ENCODE assay signal across 19 mouse cellular contexts in the genomic region with DNA sequence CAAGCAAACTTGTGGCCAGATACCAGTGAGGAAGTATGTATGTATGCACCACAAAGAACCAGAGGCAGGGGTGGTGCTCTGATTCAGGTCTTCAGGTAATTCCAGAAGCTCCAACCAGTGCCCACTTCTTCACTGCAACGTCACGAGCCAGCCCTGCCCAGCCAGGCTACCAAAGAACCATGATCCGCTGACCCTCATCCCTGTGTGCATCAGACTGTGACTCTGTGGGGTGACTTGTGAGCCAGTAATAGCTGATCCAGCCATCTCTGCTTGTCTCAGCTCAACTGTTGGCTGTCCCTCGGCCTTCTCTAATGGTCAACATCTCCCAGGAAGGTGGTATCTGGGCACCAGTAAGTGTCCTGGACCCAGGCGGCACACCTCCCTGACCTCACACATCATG.
DNase-seq lines count a peak whose midpoint lies in the region; ATAC-seq and TF ChIP-seq lines count a peak whose summit lies in the region.
"Had no signal": no experiment of that assay in that cellular context is flagged by ENCODE, and none has a peak within 500 bp of the region (broad histone marks: within the 10 kb centered on the region; RNA-seq: fewer than 3 reads in every experiment).

No protein-coding gene starts in this region.

- no peaks in the 10 kb centered on the region for H3K27me3 ChIP-seq in heart, embryonic 12.5 days (replicated peaks)
- no peaks in the 10 kb centered on the region for H3K27me3 ChIP-seq in kidney, embryonic 15.5 days
- H3K27me3 ChIP-seq: embryonic facial prominence, embryonic 13.5 days; heart, embryonic 15.5 days had no signal

- no peaks in the 10 kb centered on the region for H3K9me3 ChIP-seq in heart, embryonic 12.5 days (replicated peaks)
- no peaks in the 10 kb centered on the region for H3K9me3 ChIP-seq in kidney, embryonic 15.5 days (replicated peaks)
- H3K9me3 ChIP-seq: embryonic facial prominence, embryonic 13.5 days; forebrain, embryonic 12.5 days; heart, embryonic 15.5 days; hindbrain, embryonic 10.5 days had no signal

- no peak overlapping the region for H3K9ac ChIP-seq in heart, embryonic 12.5 days
- no peak overlapping the region for H3K9ac ChIP-seq in kidney, embryonic 15.5 days
- H3K9ac ChIP-seq: embryonic facial prominence, embryonic 13.5 days; forebrain, embryonic 12.5 days; heart, embryonic 15.5 days; hindbrain, embryonic 14.5 days had no signal

- no peak overlapping the region for H3K4me2 ChIP-seq in heart, embryonic 12.5 days
- no peak overlapping the region for H3K4me2 ChIP-seq in kidney, embryonic 15.5 days
- H3K4me2 ChIP-seq: embryonic facial prominence, embryonic 13.5 days; forebrain, embryonic 12.5 days; heart, embryonic 15.5 days; hindbrain, embryonic 14.5 days had no signal

- TF ChIP-seq CTCF in left cerebral cortex, adult 2 months (IDR thresholded peaks at IDR 0.05): no peak

- WGBS in heart, embryonic 12.5 days: 91% methylated on average over 5 of the region's 5 CpGs
- 78% methylated on average over 5 of the region's 5 CpGs for WGBS in kidney, embryonic 15.5 days

- H3K27ac ChIP-seq in heart, embryonic 12.5 days (ENCODE audit: poor library complexity, severe bottlenecking): peak overlapping the region; percentile 76; the same call in 1 of the 2 replicates
- H3K27ac ChIP-seq in kidney, embryonic 15.5 days: no peak overlapping the region
- peak overlapping the region; percentile 53; the same call in 1 of the 2 replicates for H3K27ac ChIP-seq in left cerebral cortex, adult 2 months
- H3K27ac ChIP-seq: embryonic facial prominence, embryonic 13.5 days; forebrain, embryonic 12.5 days; hindbrain, embryonic 14.5 days had no signal

- peaks cover 59% of the 10 kb centered on the region for H3K4me1 ChIP-seq in heart, embryonic 12.5 days (replicated peaks)
- H3K4me1 ChIP-seq in kidney, embryonic 15.5 days: peaks cover 40% of the 10 kb centered on the region

- ATAC-seq in heart, embryonic 12.5 days (ENCODE audit: insufficient number of reproducible peaks, low FRiP score): no peak
- ATAC-seq in kidney, embryonic 15.5 days (replicated peaks; ENCODE audit: low FRiP score): no peak
- ATAC-seq: forebrain, embryonic 16.5 days had no signal

- intact Hi-C loops in heart, postnatal 36 days (cut with DNase I): no loop called here
- intact Hi-C loops in left cerebral cortex, adult 2 months (cut with DNase I): loop anchor here (5.0 kb wide), 2 partner anchors 151 to 159 kb away; a partner anchor contains a TSS

- no peaks in the 10 kb centered on the region for H3K36me3 ChIP-seq in heart, embryonic 12.5 days
- H3K36me3 ChIP-seq in kidney, embryonic 15.5 days: no peaks in the 10 kb centered on the region
- H3K36me3 ChIP-seq: embryonic facial prominence, embryonic 13.5 days; forebrain, embryonic 12.5 days; heart, embryonic 15.5 days; hindbrain, embryonic 10.5 days had no signal

- DNase-seq in heart, postnatal 36 days: no peak
- DNase-seq in kidney, adult 8-10 months: peak; percentile 31 to 40
- no peak for DNase-seq in left cerebral cortex, adult 2 months (ENCODE audit: extremely low spot score in 1 of 2, low spot score in 2 of 2)
- no peak for DNase-seq in left cerebral cortex, adult 9 months (ENCODE audit: low spot score in 2 of 2)
- DNase-seq: adrenal gland, adult 2 months; adrenal gland, postnatal 25 days; cerebellum, adult 18-20 months; cerebellum, adult 9-11 months; cerebellum, postnatal 36 days; gastrocnemius, postnatal 14 days; heart, postnatal 14 days had no signal

- H3K4me3 ChIP-seq in heart, embryonic 12.5 days: no peak overlapping the region
- no peak overlapping the region for H3K4me3 ChIP-seq in kidney, embryonic 15.5 days (replicated peaks)
- no peak overlapping the region for H3K4me3 ChIP-seq in left cerebral cortex, adult 2 months
- H3K4me3 ChIP-seq: embryonic facial prominence, embryonic 13.5 days; forebrain, embryonic 12.5 days; heart, embryonic 15.5 days; hindbrain, embryonic 10.5 days had no signal

Comparison
In these comparisons a context has a peak if more than half of its experiments do, and no peak if none do; other contexts are left out.
1. DNase-seq: peak in kidney, adult 8-10 months (2 of 2); none in heart, postnatal 36 days (0 of 2), left cerebral cortex, adult 2 months (0 of 2) and left cerebral cortex, adult 9 months (0 of 2).